Mouse (Mus musculus) cerebellum, adult 2 months (tissue): ENCODE data around the gene Noc3l. TPM values are rescaled to one million over a fixed set of nuclear protein-coding genes. Genes with fewer than 3 reads are reported as not detected.

Source experiments
- DNase-seq, 2 experiments: peaks; one replicate each; pipeline ENCODE4 v3.0.0; 2021
- H3K27ac ChIP-seq: fragments of 200-500 bp; 2 replicates; pipeline ENCODE4 v1.5.1; 2012; ENCODE audit warnings: low read length, control low read depth, inconsistent platforms; ENCODE audit not compliant: insufficient read depth
- H3K27me3 ChIP-seq: fragments of 200-500 bp; 2 replicates; pipeline ENCODE4 v1.6.1; 2012; ENCODE audit warnings: inconsistent platforms, mild to moderate bottlenecking, low read length, moderate library complexity; ENCODE audit not compliant: control insufficient read depth, insufficient read depth
- H3K4me1 ChIP-seq: fragments of 200-500 bp; 2 replicates; pipeline ENCODE4 v1.6.1; 2011; ENCODE audit warnings: low read length; ENCODE audit not compliant: control insufficient read depth, insufficient read depth
- H3K4me3 ChIP-seq: fragments of 200-500 bp; replicated peaks from 2 replicates; pipeline ENCODE3; 2011; ENCODE audit warnings: mild to moderate bottlenecking, low read depth, low read length, control low read depth; ENCODE audit not compliant: insufficient read depth
- CTCF ChIP-seq: fragments of 200-500 bp; IDR thresholded peaks from 2 replicates; pipeline ENCODE4 v1.5.1; 2011; ENCODE audit warnings: low read depth, mild to moderate bottlenecking, control low read depth, low read length, moderate library complexity, borderline replicate concordance; ENCODE audit not compliant: insufficient read depth
- POLR2A ChIP-seq: fragments of 200-500 bp; IDR thresholded peaks from 2 replicates; pipeline ENCODE4 v1.6.1; 2011; ENCODE audit warnings: low read length, control low read depth, borderline replicate concordance; ENCODE audit not compliant: insufficient read depth
- WGBS: fragments of 180-500 bp; shearing (Covaris S2); methylation state at CpG from one replicate; pipeline ENCODE4 v1.1.7; 2018; 5-methylcytosine and 5-hydroxymethylcytosine counted together
- polyA plus RNA-seq: library from polyadenylated mRNA; depleted of rRNA; stranded (reverse); fragments of >200 nt; gene quantifications from 2 replicates; pipeline ENCODE4 v1.2.3, GENCODE M21; 2012

The Noc3l gene
- polyA plus RNA-seq, 1 experiment, result 9.8 TPM

DNA sequence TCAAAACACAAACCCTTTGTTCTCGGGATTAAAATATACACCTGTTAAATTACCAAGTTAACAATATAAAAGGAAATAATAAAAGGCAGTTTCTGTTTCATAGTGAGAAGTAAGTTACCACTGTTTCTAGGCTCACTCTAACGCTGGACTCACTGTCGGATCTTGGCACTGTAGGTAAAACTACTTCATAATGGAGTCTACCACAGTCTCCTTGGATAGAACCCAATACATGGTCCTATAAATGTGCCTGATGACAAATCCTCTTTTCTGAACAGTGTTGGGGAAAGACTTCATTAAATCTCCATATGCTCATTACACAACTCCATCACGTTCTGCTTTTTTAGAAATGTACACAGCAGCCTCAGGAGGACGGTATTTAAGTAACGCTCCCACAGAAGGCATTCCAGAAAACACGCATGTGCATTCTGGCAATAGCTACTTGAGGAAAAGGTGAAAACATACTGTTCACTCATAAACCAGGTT, 25.4 kb downstream of the Noc3l start:
- H3K4me3 ChIP-seq, result no peak overlapping the region
- no peaks in the 10 kb centered on the region for H3K27me3 ChIP-seq
- DNase-seq, result no peak
- no peak overlapping the region for H3K27ac ChIP-seq
- 89% methylated on average over 7 of the region's 7 CpGs for WGBS
- no peak for TF ChIP-seq CTCF
- TF ChIP-seq POLR2A, result no peak
- H3K4me1 ChIP-seq, result no peaks in the 10 kb centered on the region

DNA sequence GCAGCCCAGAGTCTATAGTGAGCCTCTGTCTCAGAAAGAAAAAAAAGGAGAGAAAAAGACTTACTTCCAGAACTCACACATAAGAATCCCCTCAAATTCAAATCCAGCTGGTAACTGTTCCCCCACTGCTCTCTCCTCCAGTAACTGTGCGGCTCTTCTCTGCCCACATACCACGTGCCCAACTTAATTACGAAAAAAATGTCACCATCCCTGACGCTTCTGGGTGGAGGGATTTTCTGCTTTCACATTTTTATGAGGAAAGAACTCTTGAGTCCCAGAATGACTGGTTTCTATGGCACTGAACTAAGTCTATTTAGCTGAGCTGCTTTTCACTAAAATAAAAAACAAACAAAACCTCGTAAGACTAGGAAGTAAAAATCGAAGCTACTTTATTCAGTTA, 31.3 kb downstream of the Noc3l start:
- TF ChIP-seq CTCF (no peak), POLR2A (no peak)
- DNase-seq, result no peak
- no peak overlapping the region for H3K27ac ChIP-seq
- no peak overlapping the region for H3K4me3 ChIP-seq
- H3K4me1 ChIP-seq, result no peaks in the 10 kb centered on the region
- H3K27me3 ChIP-seq, result no peaks in the 10 kb centered on the region
- 86% methylated on average over 6 of the region's 6 CpGs for WGBS

GRCm38 (mm10) chr19:38783542-38783941, 35.5 kb downstream of the Noc3l start:
- 90% methylated on average over 9 of the region's 9 CpGs for WGBS
- DNase-seq, result no peak
- no peak for TF ChIP-seq POLR2A
- no peak for TF ChIP-seq CTCF

DNA sequence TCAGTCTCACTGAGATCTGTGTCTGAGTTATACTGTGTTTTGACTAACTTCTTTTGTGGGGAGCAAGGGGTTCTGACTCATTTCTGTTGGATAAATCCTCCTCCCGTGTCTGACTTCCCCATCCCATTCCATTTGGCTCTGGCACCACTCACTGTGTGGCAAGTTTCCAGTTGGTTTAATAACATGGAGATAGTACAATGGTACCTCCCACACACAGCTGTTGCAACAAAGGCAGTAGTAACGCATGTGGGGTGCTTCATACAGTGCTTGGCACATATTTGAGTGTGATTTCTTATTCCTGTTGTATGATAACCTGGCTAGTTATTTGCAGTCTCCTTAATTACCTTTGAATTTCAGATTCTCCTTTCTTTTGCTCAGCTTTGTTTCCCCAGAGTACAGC, 40.2 kb downstream of the Noc3l start:
- Histone ChIP-seq H3K4me1 (no peaks in the 10 kb centered on the region), H3K27ac (no peak overlapping the region), H3K4me3 (no peak overlapping the region), H3K27me3 (no peaks in the 10 kb centered on the region)
- no peak for DNase-seq
- WGBS, result 7% methylated on average over 2 of the region's 2 CpGs
- no peak for TF ChIP-seq CTCF
- TF ChIP-seq POLR2A, result no peak

More at GRCm38 (mm10) chr19:38783542-38783941, 35.5 kb downstream of the Noc3l start:
- H3K4me3 ChIP-seq, result no peak overlapping the region
- H3K27ac ChIP-seq, result no peak overlapping the region
- H3K4me1 ChIP-seq, result no peaks in the 10 kb centered on the region
- no peaks in the 10 kb centered on the region for H3K27me3 ChIP-seq

DNA sequence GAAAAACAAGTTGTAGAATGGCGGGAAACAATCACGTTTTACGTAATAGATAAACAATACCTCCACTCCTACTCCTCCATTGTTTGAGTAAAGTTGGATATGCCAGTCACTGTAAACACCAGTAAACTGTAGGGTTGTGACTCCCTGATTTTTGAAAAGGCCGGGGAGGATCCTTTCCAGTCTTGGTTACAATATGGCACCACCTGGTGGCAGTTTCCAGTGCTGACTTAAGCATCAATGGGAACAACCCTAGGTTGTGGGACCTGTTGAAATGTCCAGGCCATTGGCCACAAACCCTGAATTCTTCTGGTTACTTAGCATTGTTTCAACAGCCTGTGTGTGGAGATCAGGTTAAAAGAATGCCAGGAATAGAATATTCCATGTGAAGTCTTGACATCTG, 43.5 kb downstream of the Noc3l start:
- TF ChIP-seq POLR2A, result no peak
- peak; percentile 17; the same call in 1 of the 2 replicates for TF ChIP-seq CTCF
- peak in 1 of 2 experiments; percentile 7 for DNase-seq
- Histone ChIP-seq H3K4me1 (no peaks in the 10 kb centered on the region), H3K4me3 (no peak overlapping the region), H3K27ac (no peak overlapping the region), H3K27me3 (no peaks in the 10 kb centered on the region)
- WGBS, result 59% methylated on average over 4 of the region's 4 CpGs

DNA sequence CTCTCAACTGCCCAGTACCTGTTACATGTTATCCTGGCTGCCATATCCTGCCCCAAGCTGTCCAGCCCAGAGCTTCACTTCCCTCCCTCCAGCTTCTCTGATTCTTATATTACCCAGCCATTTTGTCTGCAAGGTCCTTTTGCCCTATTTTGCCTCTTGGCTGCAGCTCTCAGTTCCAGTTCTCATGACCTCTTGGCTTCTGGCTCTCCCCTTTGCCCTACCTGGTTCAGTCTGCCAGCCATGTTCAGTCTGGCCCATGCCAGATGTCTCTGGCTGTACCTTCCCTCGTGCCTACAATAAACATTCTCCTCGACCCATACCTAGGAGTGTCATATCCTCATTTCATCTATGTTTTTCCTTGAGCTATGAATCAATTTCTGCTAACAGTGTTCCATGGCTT, 52.7 kb downstream of the Noc3l start:
- H3K27me3 ChIP-seq, result no peaks in the 10 kb centered on the region
- DNase-seq, result no peak
- H3K27ac ChIP-seq, result no peak overlapping the region
- H3K4me1 ChIP-seq, result no peaks in the 10 kb centered on the region
- TF ChIP-seq CTCF (no peak), POLR2A (no peak)
- H3K4me3 ChIP-seq, result no peak overlapping the region
- WGBS, result 75% methylated on average over 2 of the region's 2 CpGs

GRCm38 (mm10) chr19:38760441-38760840, 58.6 kb downstream of the Noc3l start:
- Histone ChIP-seq H3K4me3 (no peak overlapping the region), H3K4me1 (no peaks in the 10 kb centered on the region), H3K27ac (no peak overlapping the region), H3K27me3 (no peaks in the 10 kb centered on the region)
- whole genome bisulfite sequencing, result 62% methylated on average over 3 of the region's 3 CpGs
- DNase-seq, result no peak
- TF ChIP-seq CTCF (no peak), POLR2A (no peak)

- TF ChIP-seq POLR2A, result no peak
- no peak for TF ChIP-seq CTCF
- Histone ChIP-seq H3K27me3 (no peaks in the 10 kb centered on the region), H3K4me3 (no peak overlapping the region), H3K4me1 (no peaks in the 10 kb centered on the region), H3K27ac (no peak overlapping the region)
- no peak for DNase-seq
- WGBS, result 86% methylated on average over 7 of the region's 7 CpGs
Observed at GRCm38 (mm10) chr19:38758685-38759472, 60.2 kb downstream of the Noc3l start.
